Mouse (Mus musculus): ENCODE results near the gene Tet1. TPM values are rescaled to one million over a fixed set of nuclear protein-coding genes. Genes with fewer than 3 reads are reported as not detected.
A peak's percentile ranks its signal among the peaks of the same experiment; 100 is the strongest.

Tet1 gene
- polyA plus RNA-seq, 1 experiment from 2014 or later: 27.4 TPM

DNA sequence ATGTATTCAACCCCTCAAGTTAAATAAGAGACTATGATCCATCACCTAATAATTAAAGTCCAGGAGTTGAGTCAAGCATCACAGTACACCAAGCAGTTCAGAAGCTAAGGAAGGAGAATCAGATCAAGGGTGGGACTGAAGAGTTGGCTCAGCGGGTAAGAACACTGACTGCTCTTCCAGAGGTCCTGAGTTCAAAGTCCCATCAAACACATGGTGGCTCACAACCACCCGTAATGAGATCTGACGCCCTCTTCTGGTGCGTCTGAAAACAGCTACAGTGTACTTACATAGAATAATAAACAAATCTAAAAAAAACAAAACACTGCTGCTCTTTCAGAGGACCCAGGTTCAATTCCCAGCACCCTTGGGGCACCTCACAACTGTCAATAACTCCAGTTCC lies 34.0 kb downstream of the Tet1 start:
- Histone ChIP-seq H3K4me2 (ENCODE audit: low read depth, low read length) (no peak overlapping the region), H3K4me1 (ENCODE audit: control insufficient read depth, insufficient read depth, low read length) (no peaks in the 10 kb centered on the region), H3K36me3 (replicated peaks; ENCODE audit: control insufficient read depth, insufficient read depth, low read depth, low read length) (no peaks in the 10 kb centered on the region; the same call in 1 of the 2 replicates), H3K9ac (replicated peaks; ENCODE audit: low read length) (no peak overlapping the region), H3K27ac (replicated peaks; ENCODE audit: low read depth, low read length) (no peak overlapping the region), H3K9me3 (replicated peaks; ENCODE audit: control insufficient read depth, low read length) (no peaks in the 10 kb centered on the region), H3K4me3 (ENCODE audit: low read depth, low read length) (no peak overlapping the region), H3K27me3 (ENCODE audit: control insufficient read depth, insufficient read depth, low read length) (no peaks in the 10 kb centered on the region)
- no peak for DNase-seq (ENCODE audit: low spot score)
- no peak for ATAC-seq (replicated peaks; ENCODE audit: insufficient number of reproducible peaks, low FRiP score, low TSS enrichment, low read depth)
- 76% methylated on average over 4 of the region's 4 CpGs for WGBS

DNA sequence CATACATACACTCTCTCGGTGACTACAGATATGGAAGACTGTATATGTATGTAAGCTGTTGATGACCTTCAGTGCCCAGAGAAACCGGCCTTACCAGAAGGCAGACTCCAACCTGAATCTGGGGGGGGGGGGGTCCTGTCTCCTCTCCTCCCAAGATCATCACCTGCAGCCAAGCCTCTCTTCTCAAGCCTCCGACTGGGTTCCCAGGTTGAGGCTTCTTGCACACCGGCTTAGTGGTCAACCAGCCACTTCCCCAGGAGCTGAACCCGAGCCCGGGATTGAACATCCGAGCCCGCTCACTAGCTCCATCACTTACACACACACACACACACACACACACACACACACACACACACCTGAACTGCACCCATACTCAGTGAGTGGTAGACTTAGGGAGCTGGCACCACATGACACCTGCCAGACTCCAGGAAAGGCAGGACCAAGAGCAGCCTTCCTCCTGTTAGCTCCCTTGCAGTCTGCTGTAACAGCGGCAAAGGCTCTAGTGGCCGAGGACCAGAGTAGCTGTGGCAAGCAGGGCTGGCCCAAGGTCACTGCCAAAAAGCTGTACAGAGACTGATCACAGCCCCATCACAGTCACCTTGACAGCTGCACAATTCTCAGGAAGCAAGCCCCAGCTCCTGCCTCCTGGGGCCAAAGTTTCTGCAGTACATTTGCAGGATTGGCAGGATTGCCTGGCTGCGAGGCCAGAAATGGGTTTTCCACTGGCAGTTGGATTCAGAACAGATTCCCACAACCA lies 42.6 kb downstream of the Tet1 start:
- ATAC-seq (replicated peaks; ENCODE audit: insufficient number of reproducible peaks, low FRiP score, low TSS enrichment, low read depth): no peak
- DNase-seq (ENCODE audit: low spot score): no peak
- peak overlapping the region; percentile 85 for H3K4me2 ChIP-seq (ENCODE audit: low read depth, low read length)
- H3K4me3 ChIP-seq (ENCODE audit: low read depth, low read length): peak overlapping the region; percentile 42
- no peaks in the 10 kb centered on the region for H3K27me3 ChIP-seq (ENCODE audit: control insufficient read depth, insufficient read depth, low read length)
- peak overlapping the region; percentile 38 for H3K9ac ChIP-seq (replicated peaks; ENCODE audit: low read length)
- no peaks in the 10 kb centered on the region for H3K36me3 ChIP-seq (replicated peaks; ENCODE audit: control insufficient read depth, insufficient read depth, low read depth, low read length)
- H3K4me1 ChIP-seq (ENCODE audit: control insufficient read depth, insufficient read depth, low read length): no peaks in the 10 kb centered on the region
- WGBS: 16% methylated on average over 11 of the region's 11 CpGs
- no peaks in the 10 kb centered on the region for H3K9me3 ChIP-seq (replicated peaks; ENCODE audit: control insufficient read depth, low read length)
- H3K27ac ChIP-seq (replicated peaks; ENCODE audit: low read depth, low read length): no peak overlapping the region

DNA sequence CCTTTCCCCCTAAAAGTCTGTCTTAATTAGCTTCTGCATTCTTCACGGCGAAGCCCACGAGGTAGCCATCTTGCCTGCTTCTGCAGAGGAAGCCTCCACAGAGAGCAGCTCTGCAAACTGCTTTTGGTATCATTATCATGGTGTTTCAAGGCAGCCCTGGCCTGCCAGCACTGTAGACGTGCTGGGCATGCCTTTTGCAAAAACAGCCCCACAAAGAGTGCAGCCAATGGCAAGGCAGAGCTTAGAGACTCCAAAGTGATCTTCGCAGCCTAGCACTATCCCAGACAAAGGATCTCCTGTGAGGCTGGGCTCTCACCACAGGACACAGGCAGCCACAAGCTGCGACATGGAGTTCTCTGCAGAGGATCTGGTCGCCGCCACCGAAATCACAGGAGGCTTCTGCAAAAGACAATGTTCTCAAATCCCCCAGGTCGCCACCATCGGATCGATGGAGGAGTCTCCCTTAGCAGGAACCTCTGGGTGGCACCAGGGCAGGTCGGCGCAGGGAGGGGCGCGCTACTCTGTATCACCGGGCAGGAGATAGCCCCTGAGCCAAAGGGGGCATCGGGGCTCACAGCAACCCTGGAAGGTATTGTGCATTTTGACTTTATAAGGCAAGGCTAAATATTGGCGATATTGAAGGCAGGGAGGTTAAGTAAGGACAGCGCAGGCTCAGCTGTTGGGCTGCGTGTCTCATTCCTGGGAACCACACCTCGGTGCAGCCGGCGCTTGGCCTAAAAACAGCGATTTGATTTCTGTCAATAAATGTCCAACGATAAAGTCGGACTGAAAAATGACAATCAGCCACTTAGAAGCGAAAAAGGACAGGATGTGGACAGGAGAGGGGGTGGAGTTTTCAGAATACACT lies 43.4 kb downstream of the Tet1 start:
- WGBS: under 1% methylated on average over 28 of the region's 28 CpGs
- Histone ChIP-seq H3K36me3 (replicated peaks; ENCODE audit: control insufficient read depth, insufficient read depth, low read depth, low read length) (no peaks in the 10 kb centered on the region), H3K9ac (replicated peaks; ENCODE audit: low read length) (peak overlapping the region; percentile 63), H3K4me3 (ENCODE audit: low read depth, low read length) (peak overlapping the region; percentile 42), H3K4me2 (ENCODE audit: low read depth, low read length) (peak overlapping the region; percentile 85), H3K27me3 (ENCODE audit: control insufficient read depth, insufficient read depth, low read length) (no peaks in the 10 kb centered on the region), H3K9me3 (replicated peaks; ENCODE audit: control insufficient read depth, low read length) (no peaks in the 10 kb centered on the region), H3K4me1 (ENCODE audit: control insufficient read depth, insufficient read depth, low read length) (no peaks in the 10 kb centered on the region), H3K27ac (replicated peaks; ENCODE audit: low read depth, low read length) (peak overlapping the region; percentile 77)
- ATAC-seq (replicated peaks; ENCODE audit: insufficient number of reproducible peaks, low FRiP score, low TSS enrichment, low read depth) (peak; percentile 96), DNase-seq (ENCODE audit: low spot score) (peak; percentile 89)

DNA sequence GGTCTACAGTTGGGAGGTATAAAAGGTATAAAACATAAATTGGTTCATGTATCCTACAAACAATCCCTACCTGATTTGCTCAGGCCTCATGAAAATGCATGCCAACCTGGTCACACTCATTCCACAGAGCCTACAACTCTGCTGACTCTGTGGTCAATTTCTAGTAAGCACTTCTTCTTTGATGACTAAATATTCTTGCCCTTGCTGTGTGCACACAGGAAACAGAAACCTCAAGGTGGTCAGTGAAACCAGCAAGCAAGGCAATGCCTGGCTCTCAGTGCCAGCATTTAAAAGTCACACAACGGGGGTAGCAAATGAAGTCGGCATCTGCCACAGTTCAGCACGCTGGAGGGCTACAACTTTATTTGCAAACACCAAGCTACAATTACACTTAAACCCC lies 45.2 kb downstream of the Tet1 start:
- Histone ChIP-seq H3K9ac (replicated peaks; ENCODE audit: low read length) (no peak overlapping the region), H3K36me3 (replicated peaks; ENCODE audit: control insufficient read depth, insufficient read depth, low read depth, low read length) (no peaks in the 10 kb centered on the region), H3K4me2 (ENCODE audit: low read depth, low read length) (no peak overlapping the region), H3K4me3 (ENCODE audit: low read depth, low read length) (no peak overlapping the region), H3K9me3 (replicated peaks; ENCODE audit: control insufficient read depth, low read length) (no peaks in the 10 kb centered on the region), H3K27ac (replicated peaks; ENCODE audit: low read depth, low read length) (no peak overlapping the region), H3K27me3 (ENCODE audit: control insufficient read depth, insufficient read depth, low read length) (no peaks in the 10 kb centered on the region), H3K4me1 (ENCODE audit: control insufficient read depth, insufficient read depth, low read length) (no peaks in the 10 kb centered on the region)
- 73% methylated on average over 3 of the region's 3 CpGs for WGBS
- no peak for DNase-seq (ENCODE audit: low spot score)
- no peak for ATAC-seq (replicated peaks; ENCODE audit: insufficient number of reproducible peaks, low FRiP score, low TSS enrichment, low read depth)

DNA sequence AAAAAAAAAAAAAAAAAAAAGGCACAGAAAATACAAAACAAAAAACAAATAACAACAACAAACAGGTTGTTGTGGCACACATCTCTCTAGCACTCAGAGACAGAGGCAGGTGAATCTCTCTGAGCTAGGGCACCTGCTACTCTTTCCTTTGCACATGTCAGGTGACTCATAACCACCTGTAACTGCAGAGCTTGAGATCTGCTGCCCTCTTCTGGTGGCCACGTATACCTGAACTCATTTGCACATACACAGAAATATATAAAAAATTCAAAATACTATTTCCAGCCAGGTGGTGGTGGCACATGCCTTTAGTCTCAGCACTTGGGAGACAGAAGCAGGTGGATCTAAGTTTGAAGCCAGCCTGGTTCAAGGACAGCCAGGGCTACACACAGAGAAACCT lies 46.4 kb downstream of the Tet1 start:
- Histone ChIP-seq H3K4me3 (ENCODE audit: low read depth, low read length) (no peak overlapping the region), H3K4me1 (ENCODE audit: control insufficient read depth, insufficient read depth, low read length) (no peaks in the 10 kb centered on the region), H3K36me3 (replicated peaks; ENCODE audit: control insufficient read depth, insufficient read depth, low read depth, low read length) (no peaks in the 10 kb centered on the region), H3K9me3 (replicated peaks; ENCODE audit: control insufficient read depth, low read length) (no peaks in the 10 kb centered on the region), H3K27ac (replicated peaks; ENCODE audit: low read depth, low read length) (no peak overlapping the region), H3K9ac (replicated peaks; ENCODE audit: low read length) (no peak overlapping the region), H3K27me3 (ENCODE audit: control insufficient read depth, insufficient read depth, low read length) (no peaks in the 10 kb centered on the region), H3K4me2 (ENCODE audit: low read depth, low read length) (no peak overlapping the region)
- no peak for ATAC-seq (replicated peaks; ENCODE audit: insufficient number of reproducible peaks, low FRiP score, low TSS enrichment, low read depth)
- 89% methylated on average over 1 of the region's 1 CpGs for WGBS
- no peak for DNase-seq (ENCODE audit: low spot score)

DNA sequence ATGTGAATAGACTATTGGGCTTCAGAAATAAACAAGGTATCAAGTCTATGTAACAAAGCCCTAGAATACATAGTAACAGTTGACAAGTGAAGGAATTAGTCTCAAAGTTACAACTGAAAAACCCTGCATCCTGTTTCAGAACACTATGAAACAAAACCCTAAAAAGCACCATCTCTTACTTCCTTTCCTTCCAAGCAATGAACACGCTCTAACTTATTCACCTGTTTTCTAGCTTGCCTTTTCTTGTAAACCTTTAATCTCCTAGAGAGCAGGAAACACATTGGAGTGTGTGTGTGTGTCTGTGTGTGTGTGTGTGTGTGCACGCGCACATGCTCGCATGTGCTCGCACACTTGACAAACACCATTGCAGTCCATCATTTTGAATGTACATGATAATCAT lies 49.8 kb downstream of the Tet1 start:
- ATAC-seq (replicated peaks; ENCODE audit: insufficient number of reproducible peaks, low FRiP score, low TSS enrichment, low read depth): no peak
- H3K27ac ChIP-seq (replicated peaks; ENCODE audit: low read depth, low read length): no peak overlapping the region
- H3K4me3 ChIP-seq (ENCODE audit: low read depth, low read length): no peak overlapping the region
- no peak overlapping the region for H3K4me2 ChIP-seq (ENCODE audit: low read depth, low read length)
- 96% methylated on average over 5 of the region's 5 CpGs for WGBS
- H3K9ac ChIP-seq (replicated peaks; ENCODE audit: low read length): no peak overlapping the region
- no peaks in the 10 kb centered on the region for H3K9me3 ChIP-seq (replicated peaks; ENCODE audit: control insufficient read depth, low read length)
- no peaks in the 10 kb centered on the region for H3K4me1 ChIP-seq (ENCODE audit: control insufficient read depth, insufficient read depth, low read length)
- no peak for DNase-seq (ENCODE audit: low spot score)
- no peaks in the 10 kb centered on the region for H3K36me3 ChIP-seq (replicated peaks; ENCODE audit: control insufficient read depth, insufficient read depth, low read depth, low read length)
- no peaks in the 10 kb centered on the region for H3K27me3 ChIP-seq (ENCODE audit: control insufficient read depth, insufficient read depth, low read length)

DNA sequence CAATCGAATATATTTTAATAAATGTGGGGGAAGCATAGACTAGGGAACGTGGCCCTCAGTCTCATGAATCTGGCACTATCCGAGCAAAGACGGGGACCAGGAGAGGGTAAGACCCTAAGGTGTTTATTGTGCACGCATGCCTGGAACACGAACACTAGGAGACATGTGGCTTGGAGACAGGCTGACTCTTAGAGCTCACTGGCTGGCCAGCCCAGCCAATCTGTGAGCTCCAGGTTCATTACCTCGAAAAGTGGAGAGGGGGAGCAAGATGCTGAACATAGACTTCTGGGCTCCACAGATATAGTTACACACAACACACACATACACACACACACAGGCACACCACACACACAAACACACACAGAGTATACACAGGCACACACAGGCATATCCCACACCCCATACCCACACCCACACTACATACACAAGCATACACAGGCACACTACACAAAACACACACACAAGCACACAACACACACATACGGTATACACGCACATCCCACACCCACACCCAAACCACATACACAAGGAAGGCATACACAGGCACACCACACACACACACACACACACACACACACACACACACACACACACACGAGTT lies 52.0 kb downstream of the Tet1 start:
- Histone ChIP-seq H3K4me1 (ENCODE audit: control insufficient read depth, insufficient read depth, low read length) (no peaks in the 10 kb centered on the region), H3K9me3 (replicated peaks; ENCODE audit: control insufficient read depth, low read length) (no peaks in the 10 kb centered on the region), H3K4me2 (ENCODE audit: low read depth, low read length) (no peak overlapping the region), H3K27me3 (ENCODE audit: control insufficient read depth, insufficient read depth, low read length) (no peaks in the 10 kb centered on the region), H3K9ac (replicated peaks; ENCODE audit: low read length) (no peak overlapping the region), H3K36me3 (replicated peaks; ENCODE audit: control insufficient read depth, insufficient read depth, low read depth, low read length) (no peaks in the 10 kb centered on the region), H3K27ac (replicated peaks; ENCODE audit: low read depth, low read length) (no peak overlapping the region), H3K4me3 (ENCODE audit: low read depth, low read length) (no peak overlapping the region)
- DNase-seq (ENCODE audit: low spot score): no peak
- 84% methylated on average over 10 of the region's 10 CpGs for WGBS
- peak; percentile 52; the same call in 1 of the 2 replicates for ATAC-seq (replicated peaks; ENCODE audit: insufficient number of reproducible peaks, low FRiP score, low TSS enrichment, low read depth)

DNA sequence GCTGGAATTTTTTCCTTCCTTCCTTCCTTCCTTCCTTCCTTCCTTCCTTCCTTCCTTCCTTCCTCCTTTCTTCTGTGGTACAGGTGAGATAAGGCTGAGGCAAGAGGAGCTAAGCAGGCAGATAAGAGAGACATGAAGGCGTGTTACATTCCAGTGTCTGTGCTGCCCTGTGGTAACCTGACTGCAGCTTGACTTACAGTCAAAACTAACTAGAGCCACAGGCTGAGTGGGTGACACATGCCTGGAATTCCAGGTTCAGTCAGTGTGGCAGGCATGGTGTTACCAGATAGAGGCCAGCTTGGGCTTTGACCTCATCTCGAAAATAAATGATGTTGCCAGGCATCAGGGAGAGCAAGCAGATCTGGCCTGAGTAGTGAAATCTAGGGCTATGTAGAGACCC lies 53.8 kb downstream of the Tet1 start:
- no peak overlapping the region for H3K4me2 ChIP-seq (ENCODE audit: low read depth, low read length)
- no peak overlapping the region for H3K27ac ChIP-seq (replicated peaks; ENCODE audit: low read depth, low read length)
- WGBS: 59% methylated on average over 2 of the region's 2 CpGs
- H3K36me3 ChIP-seq (replicated peaks; ENCODE audit: control insufficient read depth, insufficient read depth, low read depth, low read length): no peaks in the 10 kb centered on the region
- ATAC-seq (replicated peaks; ENCODE audit: insufficient number of reproducible peaks, low FRiP score, low TSS enrichment, low read depth) (no peak), DNase-seq (ENCODE audit: low spot score) (no peak)
- H3K27me3 ChIP-seq (ENCODE audit: control insufficient read depth, insufficient read depth, low read length): no peaks in the 10 kb centered on the region
- H3K4me3 ChIP-seq (ENCODE audit: low read depth, low read length): no peak overlapping the region
- H3K9me3 ChIP-seq (replicated peaks; ENCODE audit: control insufficient read depth, low read length): no peaks in the 10 kb centered on the region
- no peaks in the 10 kb centered on the region for H3K4me1 ChIP-seq (ENCODE audit: control insufficient read depth, insufficient read depth, low read length)
- no peak overlapping the region for H3K9ac ChIP-seq (replicated peaks; ENCODE audit: low read length)
